In genomic region chr4:97787515-97787914, GRCm38 (mm10) we compare ENCODE assay signal across 17 mouse cellular contexts. TPM values are rescaled to one million over a fixed set of nuclear protein-coding genes. Genes with fewer than 3 reads are reported as not detected.
DNase-seq lines count a peak whose midpoint lies in the region; ATAC-seq and TF ChIP-seq lines count a peak whose summit lies in the region.
"Had no signal": no experiment of that assay in that cellular context is flagged by ENCODE, and none has a peak within 500 bp of the region (broad histone marks: within the 10 kb centered on the region; RNA-seq: fewer than 3 reads in every experiment).

No protein-coding gene starts in this region.

- peaks cover 16% of the 10 kb centered on the region; the same call in 1 of the 2 replicates for H3K4me1 ChIP-seq in heart, embryonic 12.5 days (replicated peaks)
- 0 out of 2 replicates have a peak, but pooled peaks cover 2% of the 10 kb centered on the region for H3K4me1 ChIP-seq in midbrain, postnatal 0 days (ENCODE audit: insufficient read depth, low read length)
- peaks cover 25% of the 10 kb centered on the region for H3K4me1 ChIP-seq in midbrain, embryonic 13.5 days (replicated peaks)
- H3K4me1 ChIP-seq: intestine, embryonic 15.5 days had no signal

- TF ChIP-seq CTCF in midbrain, postnatal 0 days (IDR thresholded peaks at IDR 0.05), result no peak

- H3K9ac ChIP-seq in heart, embryonic 12.5 days, result no peak overlapping the region
- no peak overlapping the region for H3K9ac ChIP-seq in midbrain, postnatal 0 days (replicated peaks; ENCODE audit: low read length, poor library complexity, severe bottlenecking)
- H3K9ac ChIP-seq in midbrain, embryonic 13.5 days (replicated peaks), result no peak overlapping the region
- H3K9ac ChIP-seq: intestine, embryonic 15.5 days had no signal

- no peak overlapping the region for H3K27ac ChIP-seq in heart, embryonic 12.5 days (ENCODE audit: poor library complexity, severe bottlenecking)
- H3K27ac ChIP-seq in midbrain, postnatal 0 days (ENCODE audit: low read depth, low read length), result no peak overlapping the region
- H3K27ac ChIP-seq in midbrain, embryonic 13.5 days, result no peak overlapping the region
- H3K27ac ChIP-seq: intestine, embryonic 15.5 days had no signal

- H3K4me3 ChIP-seq in heart, embryonic 12.5 days, result no peak overlapping the region
- H3K4me3 ChIP-seq in midbrain, postnatal 0 days (ENCODE audit: low read depth, low read length), result no peak overlapping the region
- no peak overlapping the region for H3K4me3 ChIP-seq in midbrain, embryonic 13.5 days (replicated peaks)
- H3K4me3 ChIP-seq: intestine, embryonic 15.5 days; myocyte had no signal

- H3K9me3 ChIP-seq in heart, embryonic 12.5 days (replicated peaks), result no peaks in the 10 kb centered on the region
- no peaks in the 10 kb centered on the region for H3K9me3 ChIP-seq in midbrain, postnatal 0 days (ENCODE audit: low read length)
- no peaks in the 10 kb centered on the region for H3K9me3 ChIP-seq in midbrain, embryonic 13.5 days
- H3K9me3 ChIP-seq: intestine, embryonic 15.5 days had no signal

- no peak for ATAC-seq in heart, embryonic 12.5 days (ENCODE audit: insufficient number of reproducible peaks, low FRiP score)
- no peak for ATAC-seq in midbrain, postnatal 0 days (ENCODE audit: low FRiP score)
- ATAC-seq in midbrain, embryonic 13.5 days, result no peak
- ATAC-seq: CD4-positive, CD25-positive, alpha-beta regulatory T cell, adult 4 months; intestine, embryonic 15.5 days had no signal

- H3K4me2 ChIP-seq in heart, embryonic 12.5 days, result no peak overlapping the region
- no peak overlapping the region for H3K4me2 ChIP-seq in midbrain, postnatal 0 days (ENCODE audit: low read depth, low read length, poor library complexity, severe bottlenecking)
- no peak overlapping the region for H3K4me2 ChIP-seq in midbrain, embryonic 13.5 days (replicated peaks)
- H3K4me2 ChIP-seq: intestine, embryonic 15.5 days; liver, embryonic 11.5 days had no signal

- no peaks in the 10 kb centered on the region for H3K27me3 ChIP-seq in heart, embryonic 12.5 days (replicated peaks)
- H3K27me3 ChIP-seq in midbrain, postnatal 0 days (ENCODE audit: insufficient read depth, low read length), result no peaks in the 10 kb centered on the region
- H3K27me3 ChIP-seq in midbrain, embryonic 13.5 days, result peaks cover 62% of the 10 kb centered on the region
- H3K27me3 ChIP-seq: intestine, embryonic 15.5 days had no signal

- DNase-seq in heart, adult 11 months, result peak; percentile 68
- DNase-seq in midbrain, postnatal 0 days (ENCODE audit: low spot score), result peak; percentile 49
- DNase-seq in cerebellum, adult 9-11 months, result peak; percentile 82
- peak; percentile 50 for DNase-seq in lung, postnatal 25 days (ENCODE audit: low spot score)
- DNase-seq in kidney, postnatal 10 days, result no peak
- DNase-seq in kidney, postnatal 4 days, result no peak
- DNase-seq: embryo, embryonic 11 days; thymus, adult 18-20 months had no signal

- 73% methylated on average over 3 of the region's 3 CpGs for WGBS in heart, embryonic 12.5 days
- WGBS in midbrain, postnatal 0 days, result 61% methylated on average over 3 of the region's 3 CpGs
- WGBS in midbrain, embryonic 13.5 days, result 73% methylated on average over 3 of the region's 3 CpGs

- peaks cover 42% of the 10 kb centered on the region for H3K36me3 ChIP-seq in heart, embryonic 12.5 days
- no peaks in the 10 kb centered on the region for H3K36me3 ChIP-seq in midbrain, postnatal 0 days (ENCODE audit: insufficient read depth, low read length)
- peaks cover 9% of the 10 kb centered on the region for H3K36me3 ChIP-seq in midbrain, embryonic 13.5 days

RNA-seq across cellular contexts. Expression of gene E130114P18Rik, which starts 9.6 kb away (rescaled TPM):
- polyA plus RNA-seq in heart, embryonic 12.5 days (2016; fragmentation: Nextera tagmentation; extraction: Ambion mirVana), result 0.50 and 0.74 TPM in 2 replicates
- 8.4 and 13.5 TPM in 2 replicates for total RNA-seq in midbrain, postnatal 0 days (2014; rRNA removed)
- 13.7 and 16.2 TPM in 2 replicates for polyA plus RNA-seq in midbrain, postnatal 0 days (2015; fragmentation: Nextera tagmentation; extraction: Ambion mirVana)
- 22.5 and 24.4 TPM in 2 replicates for polyA plus RNA-seq in midbrain, embryonic 13.5 days (2015; fragmentation: Nextera tagmentation; extraction: Ambion mirVana)
- total RNA-seq: megakaryocyte-erythroid progenitor cell, adult 5-6 weeks had no signal
- polyA plus RNA-seq: CD4-positive, CD25-positive, alpha-beta regulatory T cell, adult 4 months; large intestine, adult 2 months; myocyte; spleen, adult 2 months had no signal

RNA-seq across cellular contexts. Expression of gene Nfia, which starts 15.0 kb away (rescaled TPM):
- polyA plus RNA-seq in heart, embryonic 12.5 days (2016; fragmentation: Nextera tagmentation; extraction: Ambion mirVana), result 37.5 and 42.0 TPM in 2 replicates
- 45.9 and 51.7 TPM in 2 replicates for total RNA-seq in midbrain, postnatal 0 days (2014; rRNA removed)
- 29.9 and 35.7 TPM in 2 replicates for polyA plus RNA-seq in midbrain, postnatal 0 days (2015; fragmentation: Nextera tagmentation; extraction: Ambion mirVana)
- 31.7 and 36.2 TPM in 2 replicates for polyA plus RNA-seq in midbrain, embryonic 13.5 days (2015; fragmentation: Nextera tagmentation; extraction: Ambion mirVana)

Comparison
In these comparisons a context has a peak if more than half of its experiments do, and no peak if none do; other contexts are left out.
1. DNase-seq: peak in heart, adult 11 months (single experiment), midbrain, postnatal 0 days (single experiment), cerebellum, adult 9-11 months (single experiment) and lung, postnatal 25 days (single experiment); none in kidney, postnatal 10 days (single experiment) and kidney, postnatal 4 days (0 of 2).